Mouse (Mus musculus) kidney, embryonic 16.5 days (tissue): Measurements from ENCODE around the gene Arap1. TPM values are rescaled to one million over a fixed set of nuclear protein-coding genes. Genes with fewer than 3 reads are reported as not detected.

Source experiments
- ATAC-seq: fragments of 200-750 bp; cut with Nextera tagmentation; 2 replicates; pipeline ENCODE4 v1.8.0; 2017; ENCODE audit warnings: moderate TSS enrichment; ENCODE audit not compliant: low FRiP score, low TSS enrichment
- H3K27ac ChIP-seq: fragments of 300-500 bp; sonication (generic); 2 replicates; pipeline ENCODE4 v1.5.1; 2014; ENCODE audit warnings: low read length
- H3K27me3 ChIP-seq: fragments of 300-500 bp; sonication (generic); 2 replicates; pipeline ENCODE4 v1.6.1; 2014; ENCODE audit warnings: low read length, control low read depth, mixed read lengths; ENCODE audit not compliant: insufficient read depth
- H3K36me3 ChIP-seq: fragments of 300-500 bp; sonication (generic); 2 replicates; pipeline ENCODE4 v1.6.1; 2014; ENCODE audit warnings: low read length, control low read depth, mixed read lengths; ENCODE audit not compliant: insufficient read depth
- H3K4me1 ChIP-seq: fragments of 300-500 bp; sonication (generic); 2 replicates; pipeline ENCODE4 v1.6.1; 2014; ENCODE audit warnings: low read length, control low read depth, mixed read lengths; ENCODE audit not compliant: insufficient read depth
- H3K4me2 ChIP-seq: fragments of 300-500 bp; sonication (generic); replicated peaks from 2 replicates; pipeline ENCODE4 v1.6.1; 2014; ENCODE audit warnings: low read depth, low read length
- H3K4me3 ChIP-seq: fragments of 300-500 bp; sonication (generic); 2 replicates; pipeline ENCODE4 v1.5.1; 2014; ENCODE audit warnings: mild to moderate bottlenecking, low read length
- H3K9ac ChIP-seq: fragments of 300-500 bp; sonication (generic); replicated peaks from 2 replicates; pipeline ENCODE4 v1.6.1; 2014; ENCODE audit warnings: low read length
- H3K9me3 ChIP-seq: fragments of 300-500 bp; sonication (generic); 2 replicates; pipeline ENCODE4 v1.6.1; 2016; ENCODE audit warnings: low read length, control low read depth
- WGBS: fragments of 180-500 bp; shearing (Covaris S2); extraction: QIAGEN DNeasy Blood & Tissue Kit; methylation state at CpG from one replicate; pipeline ENCODE4 v1.1.7; 2014; 5-methylcytosine and 5-hydroxymethylcytosine counted together
- polyA plus RNA-seq: library from polyadenylated mRNA; unstranded; fragments of >200 nt; fragmentation: Nextera tagmentation; extraction: Ambion mirVana; gene quantifications from 2 replicates; pipeline ENCODE4 v1.2.1, GENCODE M21; 2015

The Arap1 gene
- polyA plus RNA-seq, result 106 and 112 TPM in 2 replicates

GRCm38 (mm10) chr7:101347767-101348270 is at the start of gene Arap1:
Gene Arap1, plus strand, starts transcription at chr7:101348067.
- Histone ChIP-seq H3K4me3 (peak within 1 kb of the TSS; percentile 64), H3K9ac (peak within 1 kb of the TSS; percentile 65), H3K9me3 (no peaks in the 10 kb centered on the region), H3K27me3 (no peaks in the 10 kb centered on the region), H3K27ac (0 out of 2 replicates have a peak within 1 kb of the TSS, but pooled peaks have one; percentile 1), H3K4me2 (peak within 1 kb of the TSS; percentile 98), H3K36me3 (peaks cover 13% of the 10 kb centered on the region), H3K4me1 (peaks cover 20% of the 10 kb centered on the region)
- ATAC-seq, result peak; percentile 77
- under 1% methylated on average over 35 of the region's 35 CpGs for WGBS

GRCm38 (mm10) chr7:101298375-101298774 is 49.5 kb upstream of the Arap1 start:
- no peaks in the 10 kb centered on the region for H3K36me3 ChIP-seq
- H3K27ac ChIP-seq, result no peak overlapping the region
- WGBS, result 86% methylated on average over 3 of the region's 3 CpGs
- ATAC-seq, result no peak
- H3K4me1 ChIP-seq, result peaks cover 25% of the 10 kb centered on the region
- H3K27me3 ChIP-seq, result 0 out of 2 replicates have a peak, but pooled peaks cover 10% of the 10 kb centered on the region
- H3K9ac ChIP-seq, result no peak overlapping the region
- H3K9me3 ChIP-seq, result no peaks in the 10 kb centered on the region
- H3K4me2 ChIP-seq, result no peak overlapping the region
- H3K4me3 ChIP-seq, result no peak overlapping the region

- ATAC-seq, result peak; percentile 37; the same call in 1 of the 2 replicates
- WGBS, result under 1% methylated on average over 30 of the region's 30 CpGs
- peak overlapping the region; percentile 71; the same call in 1 of the 2 replicates for H3K27ac ChIP-seq
- peak overlapping the region; percentile 74 for H3K9ac ChIP-seq
- peak overlapping the region; percentile 75 for H3K4me2 ChIP-seq
- peaks cover 21% of the 10 kb centered on the region for H3K4me1 ChIP-seq
- H3K36me3 ChIP-seq, result no peaks in the 10 kb centered on the region
- H3K27me3 ChIP-seq, result 0 out of 2 replicates have a peak, but pooled peaks cover 10% of the 10 kb centered on the region
- peak overlapping the region; percentile 74 for H3K4me3 ChIP-seq
- no peaks in the 10 kb centered on the region for H3K9me3 ChIP-seq
Measured at GRCm38 (mm10) chr7:101301361-101301880, 46.4 kb upstream of the Arap1 start.

GRCm38 (mm10) chr7:101301881-101302456 is 45.9 kb upstream of the Arap1 start, which contains the start of gene Atg16l2:
Gene Atg16l2, minus strand, starts transcription at chr7:101302251.
- peaks cover 15% of the 10 kb centered on the region for H3K4me1 ChIP-seq
- H3K36me3 ChIP-seq, result no peaks in the 10 kb centered on the region
- no peaks in the 10 kb centered on the region for H3K9me3 ChIP-seq
- under 1% methylated on average over 39 of the region's 39 CpGs for WGBS
- peak within 1 kb of the TSS; percentile 74 for H3K4me3 ChIP-seq
- peak; percentile 97 for ATAC-seq
- H3K4me2 ChIP-seq, result peak within 1 kb of the TSS; percentile 75
- H3K27me3 ChIP-seq, result 0 out of 2 replicates have a peak, but pooled peaks cover 10% of the 10 kb centered on the region
- H3K9ac ChIP-seq, result peak within 1 kb of the TSS; percentile 74
- peak within 1 kb of the TSS; percentile 71; the same call in 1 of the 2 replicates for H3K27ac ChIP-seq

- H3K9ac ChIP-seq, result peak overlapping the region; percentile 74; the same call in 1 of the 2 replicates
- peak overlapping the region; percentile 22; the same call in 1 of the 2 replicates for H3K27ac ChIP-seq
- peaks cover 14% of the 10 kb centered on the region; the same call in 1 of the 2 replicates for H3K4me1 ChIP-seq
- H3K27me3 ChIP-seq, result 0 out of 2 replicates have a peak, but pooled peaks cover 10% of the 10 kb centered on the region
- no peak for ATAC-seq
- WGBS, result 18% methylated on average over 7 of the region's 7 CpGs
- H3K36me3 ChIP-seq, result no peaks in the 10 kb centered on the region
- no peaks in the 10 kb centered on the region for H3K9me3 ChIP-seq
- H3K4me2 ChIP-seq, result peak overlapping the region; percentile 75
- peak overlapping the region; percentile 74 for H3K4me3 ChIP-seq
Measured at GRCm38 (mm10) chr7:101302691-101303090, 45.2 kb upstream of the Arap1 start.

GRCm38 (mm10) chr7:101306841-101307240 is 41.0 kb upstream of the Arap1 start:
- WGBS, result 58% methylated on average over 2 of the region's 2 CpGs
- peaks cover 11% of the 10 kb centered on the region for H3K4me1 ChIP-seq
- no peak overlapping the region for H3K9ac ChIP-seq
- no peak overlapping the region for H3K27ac ChIP-seq
- no peak overlapping the region for H3K4me3 ChIP-seq
- no peaks in the 10 kb centered on the region for H3K9me3 ChIP-seq
- no peaks in the 10 kb centered on the region for H3K27me3 ChIP-seq
- no peak overlapping the region for H3K4me2 ChIP-seq
- no peaks in the 10 kb centered on the region for H3K36me3 ChIP-seq
- no peak for ATAC-seq

- ATAC-seq, result no peak
- Histone ChIP-seq H3K36me3 (no peaks in the 10 kb centered on the region), H3K27ac (peak overlapping the region; percentile 96), H3K9me3 (no peaks in the 10 kb centered on the region), H3K4me2 (peak overlapping the region; percentile 53), H3K27me3 (no peaks in the 10 kb centered on the region), H3K4me1 (peaks cover 4% of the 10 kb centered on the region; the same call in 1 of the 2 replicates), H3K9ac (peak overlapping the region; percentile 76), H3K4me3 (peak overlapping the region; percentile 55)
- WGBS, result 31% methylated on average over 5 of the region's 5 CpGs
Measured at GRCm38 (mm10) chr7:101309985-101310326, 37.9 kb upstream of the Arap1 start.

- peaks cover 4% of the 10 kb centered on the region; the same call in 1 of the 2 replicates for H3K4me1 ChIP-seq
- H3K27me3 ChIP-seq, result no peaks in the 10 kb centered on the region
- H3K4me2 ChIP-seq, result peak overlapping the region; percentile 53
- peak overlapping the region; percentile 76 for H3K9ac ChIP-seq
- peak overlapping the region; percentile 55 for H3K4me3 ChIP-seq
- under 1% methylated on average over 43 of the region's 43 CpGs for WGBS
- ATAC-seq, result peak; percentile 95
- no peaks in the 10 kb centered on the region for H3K36me3 ChIP-seq
- no peaks in the 10 kb centered on the region for H3K9me3 ChIP-seq
- peak overlapping the region; percentile 96 for H3K27ac ChIP-seq
Measured at GRCm38 (mm10) chr7:101310327-101311028, 37.4 kb upstream of the Arap1 start.

- Histone ChIP-seq H3K4me1 (peaks cover 4% of the 10 kb centered on the region; the same call in 1 of the 2 replicates), H3K27ac (peak overlapping the region; percentile 96; the same call in 1 of the 2 replicates), H3K36me3 (no peaks in the 10 kb centered on the region), H3K27me3 (no peaks in the 10 kb centered on the region), H3K4me2 (peak overlapping the region; percentile 53), H3K9ac (peak overlapping the region; percentile 76), H3K9me3 (no peaks in the 10 kb centered on the region), H3K4me3 (peak overlapping the region; percentile 55; the same call in 1 of the 2 replicates)
- 31% methylated on average over 2 of the region's 2 CpGs for WGBS
- ATAC-seq, result no peak
Measured at GRCm38 (mm10) chr7:101311061-101311460, 36.8 kb upstream of the Arap1 start.
